Comparison of ENCODE assay signal across 26 mouse cellular contexts in genomic region chr6:80162585-80162984, GRCm38 (mm10).
DNase-seq lines count a peak whose midpoint lies in the region; ATAC-seq and TF ChIP-seq lines count a peak whose summit lies in the region.
"Had no signal": no experiment of that assay in that cellular context is flagged by ENCODE, and none has a peak within 500 bp of the region (broad histone marks: within the 10 kb centered on the region; RNA-seq: fewer than 3 reads in every experiment).

No protein-coding gene starts in this region.

- no peak overlapping the region for H3K4me2 ChIP-seq in hindbrain, postnatal 0 days (ENCODE audit: low read depth, low read length)
- H3K4me2 ChIP-seq in hindbrain, embryonic 14.5 days (replicated peaks) = no peak overlapping the region
- no peak overlapping the region for H3K4me2 ChIP-seq in neural tube, embryonic 12.5 days (replicated peaks)
- no peak overlapping the region for H3K4me2 ChIP-seq in neural tube, embryonic 15.5 days
- H3K4me2 ChIP-seq in forebrain, embryonic 15.5 days (replicated peaks) = no peak overlapping the region
- H3K4me2 ChIP-seq: embryonic facial prominence, embryonic 13.5 days; forebrain, embryonic 12.5 days; heart, embryonic 11.5 days; hindbrain, embryonic 12.5 days had no signal

- no peaks in the 10 kb centered on the region for H3K27me3 ChIP-seq in hindbrain, postnatal 0 days (ENCODE audit: insufficient read depth, low read length)
- H3K27me3 ChIP-seq in hindbrain, embryonic 14.5 days (ENCODE audit: control insufficient read depth, insufficient read depth, low read length) = no peaks in the 10 kb centered on the region
- H3K27me3 ChIP-seq in neural tube, embryonic 12.5 days (replicated peaks) = no peaks in the 10 kb centered on the region
- no peaks in the 10 kb centered on the region for H3K27me3 ChIP-seq in neural tube, embryonic 15.5 days (replicated peaks)
- H3K27me3 ChIP-seq in forebrain, embryonic 15.5 days = no peaks in the 10 kb centered on the region
- H3K27me3 ChIP-seq: embryonic facial prominence, embryonic 13.5 days; forebrain, embryonic 12.5 days; hindbrain, embryonic 12.5 days had no signal

- H3K9ac ChIP-seq in hindbrain, postnatal 0 days (replicated peaks; ENCODE audit: low read length) = no peak overlapping the region
- no peak overlapping the region for H3K9ac ChIP-seq in hindbrain, embryonic 14.5 days
- H3K9ac ChIP-seq in neural tube, embryonic 12.5 days = no peak overlapping the region
- no peak overlapping the region for H3K9ac ChIP-seq in neural tube, embryonic 15.5 days (replicated peaks)
- no peak overlapping the region for H3K9ac ChIP-seq in forebrain, embryonic 15.5 days (replicated peaks)
- H3K9ac ChIP-seq: embryonic facial prominence, embryonic 13.5 days; forebrain, embryonic 12.5 days; hindbrain, embryonic 12.5 days had no signal

- peak; percentile 8 for DNase-seq in hindbrain, postnatal 0 days (ENCODE audit: low spot score)
- DNase-seq in hindbrain, embryonic 14.5 days (ENCODE audit: low spot score) = no peak
- no peak for DNase-seq in neural tube, embryonic 10.5 days (ENCODE audit: extremely low spot score, low spot score)
- DNase-seq: adrenal gland, postnatal 10 days; adrenal gland, postnatal 36 days; cerebellum, adult 11-12 months; cerebellum, adult 8-10 months; cerebellum, postnatal 10 days; cerebellum, postnatal 36 days; embryo, embryonic 11 days; gastrocnemius, postnatal 10 days; gastrocnemius, postnatal 36 days; heart, adult 11 months had no signal

- no peaks in the 10 kb centered on the region for H3K4me1 ChIP-seq in hindbrain, postnatal 0 days (ENCODE audit: insufficient read depth, low read length)
- H3K4me1 ChIP-seq in hindbrain, embryonic 14.5 days (replicated peaks; ENCODE audit: control insufficient read depth, insufficient read depth, low read length) = no peaks in the 10 kb centered on the region
- no peaks in the 10 kb centered on the region for H3K4me1 ChIP-seq in neural tube, embryonic 12.5 days
- no peaks in the 10 kb centered on the region for H3K4me1 ChIP-seq in neural tube, embryonic 15.5 days
- no peaks in the 10 kb centered on the region for H3K4me1 ChIP-seq in forebrain, embryonic 15.5 days
- H3K4me1 ChIP-seq: embryonic facial prominence, embryonic 10.5 days; embryonic facial prominence, embryonic 13.5 days; forebrain, embryonic 12.5 days; hindbrain, embryonic 12.5 days had no signal

- no peak for ATAC-seq in hindbrain, postnatal 0 days
- no peak for ATAC-seq in hindbrain, embryonic 14.5 days (ENCODE audit: low FRiP score)
- 0 out of 2 replicates have a peak, but pooled peaks have one; percentile 13 for ATAC-seq in neural tube, embryonic 12.5 days (ENCODE audit: low FRiP score, low read depth)
- ATAC-seq in neural tube, embryonic 15.5 days (ENCODE audit: low FRiP score) = 0 out of 2 replicates have a peak, but pooled peaks have one; percentile 55
- no peak for ATAC-seq in forebrain, embryonic 15.5 days (replicated peaks)
- ATAC-seq: forebrain, embryonic 16.5 days; hindbrain, embryonic 16.5 days; inflammation-experienced regulatory T-cells, adult 6 months; Patski had no signal

- no peak overlapping the region for H3K4me3 ChIP-seq in hindbrain, postnatal 0 days (ENCODE audit: low read length)
- H3K4me3 ChIP-seq in hindbrain, embryonic 14.5 days (replicated peaks; ENCODE audit: low read length) = no peak overlapping the region
- no peak overlapping the region for H3K4me3 ChIP-seq in neural tube, embryonic 12.5 days
- no peak overlapping the region for H3K4me3 ChIP-seq in neural tube, embryonic 15.5 days (replicated peaks)
- no peak overlapping the region for H3K4me3 ChIP-seq in forebrain, embryonic 15.5 days
- H3K4me3 ChIP-seq: embryonic facial prominence, embryonic 10.5 days; embryonic facial prominence, embryonic 13.5 days; erythroblast, embryonic 14.5 days; forebrain, embryonic 12.5 days; hindbrain, embryonic 12.5 days had no signal

- TF ChIP-seq CTCF in hindbrain, postnatal 0 days (IDR thresholded peaks at IDR 0.05; ENCODE audit: low read depth) = no peak

- H3K36me3 ChIP-seq in hindbrain, postnatal 0 days (ENCODE audit: insufficient read depth, low read length) = no peaks in the 10 kb centered on the region
- no peaks in the 10 kb centered on the region for H3K36me3 ChIP-seq in hindbrain, embryonic 14.5 days (replicated peaks; ENCODE audit: control insufficient read depth, insufficient read depth)
- no peaks in the 10 kb centered on the region for H3K36me3 ChIP-seq in neural tube, embryonic 12.5 days
- H3K36me3 ChIP-seq in neural tube, embryonic 15.5 days = no peaks in the 10 kb centered on the region
- H3K36me3 ChIP-seq in forebrain, embryonic 15.5 days = no peaks in the 10 kb centered on the region
- H3K36me3 ChIP-seq: embryonic facial prominence, embryonic 10.5 days; embryonic facial prominence, embryonic 13.5 days; forebrain, embryonic 12.5 days; hindbrain, embryonic 12.5 days had no signal

- H3K9me3 ChIP-seq in hindbrain, postnatal 0 days (ENCODE audit: low read length) = no peaks in the 10 kb centered on the region
- no peaks in the 10 kb centered on the region for H3K9me3 ChIP-seq in hindbrain, embryonic 14.5 days (ENCODE audit: control insufficient read depth, low read length)
- H3K9me3 ChIP-seq in neural tube, embryonic 12.5 days = no peaks in the 10 kb centered on the region
- H3K9me3 ChIP-seq in neural tube, embryonic 15.5 days (replicated peaks) = no peaks in the 10 kb centered on the region
- H3K9me3 ChIP-seq in forebrain, embryonic 15.5 days = no peaks in the 10 kb centered on the region
- H3K9me3 ChIP-seq: embryonic facial prominence, embryonic 10.5 days; embryonic facial prominence, embryonic 13.5 days; forebrain, embryonic 12.5 days; hindbrain, embryonic 12.5 days had no signal

- H3K27ac ChIP-seq in hindbrain, postnatal 0 days = no peak overlapping the region
- no peak overlapping the region for H3K27ac ChIP-seq in hindbrain, embryonic 14.5 days
- no peak overlapping the region for H3K27ac ChIP-seq in neural tube, embryonic 12.5 days
- H3K27ac ChIP-seq in neural tube, embryonic 15.5 days (replicated peaks) = no peak overlapping the region
- H3K27ac ChIP-seq in forebrain, embryonic 15.5 days (replicated peaks) = no peak overlapping the region
- H3K27ac ChIP-seq: embryonic facial prominence, embryonic 10.5 days; embryonic facial prominence, embryonic 13.5 days; forebrain, embryonic 12.5 days; hindbrain, embryonic 12.5 days had no signal

- 58% methylated on average over 4 of the region's 4 CpGs for WGBS in hindbrain, postnatal 0 days
- 55% methylated on average over 4 of the region's 4 CpGs for WGBS in hindbrain, embryonic 14.5 days
- 61% methylated on average over 4 of the region's 4 CpGs for WGBS in neural tube, embryonic 12.5 days
- 43% methylated on average over 4 of the region's 4 CpGs for whole genome bisulfite sequencing in neural tube, embryonic 15.5 days
- WGBS in forebrain, embryonic 15.5 days = 26% methylated on average over 4 of the region's 4 CpGs

Comparison
In these comparisons a context has a peak if more than half of its experiments do, and no peak if none do; other contexts are left out.
1. ATAC-seq: peak in neural tube, embryonic 12.5 days (single experiment) and neural tube, embryonic 15.5 days (single experiment); none in hindbrain, postnatal 0 days (single experiment), hindbrain, embryonic 14.5 days (single experiment) and forebrain, embryonic 15.5 days (single experiment).